Mouse (Mus musculus) embryonic fibroblast, embryonic 13.5 days (primary cell): ENCODE data around the gene Daxx.

Experiments used
- CTCF ChIP-seq: IDR thresholded peaks from 2 replicates; pipeline ENCODE4 v1.5.1; 2011; ENCODE audit warnings: mild to moderate bottlenecking, control low read depth, low read length, moderate library complexity, borderline replicate concordance; ENCODE audit not compliant: insufficient read depth
- POLR2A ChIP-seq: IDR thresholded peaks from 2 replicates; pipeline ENCODE4 v1.6.1; 2011; ENCODE audit warnings: low read depth, mild to moderate bottlenecking, control low read depth, low read length, moderate library complexity

- peak; percentile 38; the same call in 1 of the 2 replicates for TF ChIP-seq POLR2A
- no peak for TF ChIP-seq CTCF
Observed at GRCm38 (mm10) chr17:33954646-33955554, 45.7 kb downstream of the Daxx start.
